Mouse (Mus musculus) cerebellum, adult 11 months (tissue): ENCODE results near the gene Taf1a.
"Not testable (repeated sequence)": the region's sequence is repeated elsewhere in the genome, so short reads cannot be mapped to it uniquely, and the experiment has no call there.

Experiments used
- DNase-seq: peaks from one replicate; pipeline ENCODE4 v3.0.0; 2022

Taf1a gene

DNA sequence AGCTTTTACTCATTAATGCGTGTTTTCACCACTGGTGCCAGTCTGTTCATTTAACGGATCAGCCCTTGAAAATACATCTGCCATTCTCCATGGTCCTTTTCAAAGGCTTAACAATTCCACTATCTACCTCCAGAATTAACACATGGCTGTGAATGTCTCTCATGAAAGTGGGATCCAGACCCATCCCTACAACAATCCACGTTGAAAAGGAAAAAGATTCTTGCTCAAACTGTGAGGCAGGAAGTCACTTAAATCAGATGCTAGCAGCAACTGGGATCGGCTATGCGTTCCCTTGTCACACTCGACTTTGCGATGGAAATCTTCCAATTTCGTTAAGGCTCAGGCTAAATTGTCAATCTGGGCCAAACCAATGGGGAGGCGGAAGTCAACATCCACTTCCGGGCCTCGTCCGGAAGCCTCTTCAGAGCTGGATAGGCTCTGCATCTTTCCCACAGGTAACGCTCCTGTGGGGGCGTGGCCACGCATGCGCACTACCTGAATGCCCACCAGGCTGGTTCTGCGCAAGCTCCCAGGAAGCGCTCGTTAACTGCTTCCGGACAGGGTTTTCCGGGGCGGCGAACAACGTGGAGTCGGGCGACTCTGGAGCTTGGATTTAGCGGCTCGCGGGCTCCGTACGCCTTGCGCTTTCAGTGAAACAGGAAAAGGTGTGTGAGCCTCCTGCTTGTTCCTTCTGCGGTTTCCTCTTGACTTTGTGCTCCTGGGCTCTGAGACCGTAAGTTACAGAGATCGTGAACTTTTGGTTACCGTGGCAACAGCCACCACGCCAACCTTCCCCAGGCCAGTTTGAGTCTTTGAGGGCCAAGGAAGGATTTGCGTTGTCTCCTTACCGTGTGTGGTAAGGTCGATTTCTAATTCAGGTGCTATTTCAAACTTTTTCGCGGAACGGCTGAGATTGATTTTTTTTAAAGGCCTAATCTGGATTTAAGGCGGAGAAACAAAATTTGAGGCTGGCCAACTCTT lies at the start of gene Taf1a:
Gene Taf1a, plus strand, starts transcription at position 556 of the 981 bp plus-strand sequence.
- peak; percentile 91 for DNase-seq

- not testable (repeated sequence) for DNase-seq
Observed at GRCm38 (mm10) chr1:183342902-183343301, 45.9 kb upstream of the Taf1a start.

DNA sequence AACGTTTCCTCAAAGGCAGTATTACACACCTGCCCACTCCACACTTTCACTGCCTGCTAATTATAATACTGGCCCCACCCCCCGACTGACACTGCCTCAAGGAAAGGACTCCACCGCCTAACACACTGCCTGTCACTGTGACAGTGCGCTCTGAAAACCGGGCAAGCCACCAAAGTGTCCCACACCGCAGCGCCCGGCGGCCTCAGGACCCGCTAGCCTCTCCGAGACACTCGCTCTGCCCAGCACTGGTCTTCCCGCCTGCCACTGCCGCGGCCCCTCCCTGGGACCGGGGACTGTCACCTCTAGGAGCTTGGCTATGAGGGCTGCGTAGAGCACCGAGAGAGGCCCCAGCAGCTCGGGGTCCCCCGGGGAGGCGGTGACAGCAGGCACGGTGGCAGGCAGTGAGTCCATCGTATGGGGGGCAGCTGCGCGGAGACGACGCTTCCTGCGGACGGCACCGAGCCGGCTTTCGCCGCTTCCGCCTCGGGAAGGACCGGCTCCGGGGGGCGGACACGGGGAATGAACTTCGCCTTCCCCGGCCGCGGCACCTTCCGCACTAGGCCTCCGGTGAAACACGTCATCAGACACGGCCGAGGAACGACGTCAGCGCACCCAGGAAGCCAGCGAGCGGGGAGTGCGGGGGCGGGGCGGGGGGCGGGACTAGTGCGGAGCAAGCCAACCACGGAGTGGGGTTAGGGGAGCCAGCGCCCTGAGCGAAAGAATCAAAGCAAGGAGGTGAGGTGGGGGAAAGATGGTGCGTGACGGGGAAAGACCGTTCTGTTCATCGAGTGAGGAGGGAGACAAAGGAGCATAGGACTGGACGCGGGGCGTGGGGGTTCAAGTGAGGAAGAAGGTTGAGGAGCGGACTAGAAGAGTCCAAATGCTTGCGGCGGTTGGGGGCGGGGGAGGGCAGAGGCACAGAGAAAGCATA lies 43.6 kb upstream of the Taf1a start:
- peak; percentile 78 for DNase-seq

DNA sequence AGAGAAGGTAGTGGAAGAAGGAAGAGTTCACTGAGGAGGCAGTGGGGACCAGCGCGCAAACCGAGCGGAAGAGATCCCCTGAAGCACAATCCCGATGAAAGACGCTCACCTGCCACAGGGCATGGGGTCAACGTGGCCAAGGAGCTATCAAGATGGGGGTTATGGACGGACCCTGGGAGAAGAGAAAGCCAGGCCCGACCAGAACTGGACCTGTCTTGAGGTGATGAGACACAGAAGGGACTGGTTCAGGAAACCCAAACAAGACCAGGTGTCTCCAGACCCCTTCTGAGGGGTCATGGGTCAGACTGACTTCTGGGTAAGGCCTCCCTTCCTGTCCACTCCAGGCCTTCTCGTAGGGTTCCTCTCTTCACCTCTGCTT lies 43.0 kb upstream of the Taf1a start:
- DNase-seq = no peak

- DNase-seq = peak; percentile 66
Observed at GRCm38 (mm10) chr1:183349840-183350239, 38.9 kb upstream of the Taf1a start.

DNA sequence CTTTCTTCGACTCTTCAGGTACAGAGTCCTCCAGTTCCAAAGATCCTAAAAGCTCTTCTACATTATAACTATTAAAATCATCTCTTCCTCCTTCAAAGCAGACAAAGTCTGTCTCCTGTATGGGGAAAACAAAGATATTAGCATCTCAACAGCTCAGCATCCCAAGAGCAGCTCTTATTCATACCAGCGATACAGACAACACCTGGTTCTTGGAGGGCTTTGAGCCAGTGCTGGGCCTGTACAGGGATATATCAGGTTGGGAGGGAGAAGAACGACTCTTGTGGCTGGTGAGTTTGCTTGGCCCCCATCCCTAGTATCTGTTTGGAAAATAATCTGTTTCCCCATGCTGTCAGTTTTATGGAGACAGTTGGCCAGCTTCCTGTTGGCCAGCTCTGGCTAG lies 29.9 kb upstream of the Taf1a start:
- no peak for DNase-seq

GRCm38 (mm10) chr1:183362301-183362700 lies 26.5 kb upstream of the Taf1a start:
- no peak for DNase-seq

GRCm38 (mm10) chr1:183362729-183363576 lies 25.8 kb upstream of the Taf1a start:
- DNase-seq = no peak

- DNase-seq = no peak
Observed at GRCm38 (mm10) chr1:183363577-183363867, 25.3 kb upstream of the Taf1a start.

GRCm38 (mm10) chr1:183366361-183366760 lies 22.4 kb upstream of the Taf1a start:
- no peak for DNase-seq

- DNase-seq = peak; percentile 35
Observed at GRCm38 (mm10) chr1:183368601-183369400, 20.0 kb upstream of the Taf1a start.

- DNase-seq = peak; percentile 98
Observed at GRCm38 (mm10) chr1:183369427-183370014, 19.3 kb upstream of the Taf1a start, which contains the start of gene Mia3. TSS of gene Mia3 (minus strand) at chr1:183369553.

GRCm38 (mm10) chr1:183374728-183375127 lies 14.1 kb upstream of the Taf1a start:
- DNase-seq = no peak

DNA sequence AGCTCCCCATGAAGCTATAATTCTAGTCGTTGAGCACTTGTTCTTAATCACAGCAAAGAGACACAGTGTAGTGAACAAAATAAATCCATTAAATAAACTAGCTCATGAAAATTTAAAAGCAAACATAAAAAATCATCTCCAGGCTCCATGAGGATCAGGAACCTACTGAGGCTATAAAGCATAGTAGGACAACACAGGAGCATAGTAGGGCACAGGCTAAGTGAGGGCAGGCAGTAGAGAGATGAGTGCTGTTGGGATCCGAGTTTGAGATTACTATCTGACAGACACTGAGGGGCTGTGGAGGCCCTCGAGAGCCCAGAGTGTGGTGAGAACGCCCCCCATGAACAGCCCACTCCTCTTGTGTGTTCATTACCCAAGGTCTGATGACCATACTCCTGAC lies 11.7 kb upstream of the Taf1a start:
- DNase-seq = no peak

GRCm38 (mm10) chr1:183378321-183378941 lies 10.3 kb upstream of the Taf1a start:
- DNase-seq = no peak

DNA sequence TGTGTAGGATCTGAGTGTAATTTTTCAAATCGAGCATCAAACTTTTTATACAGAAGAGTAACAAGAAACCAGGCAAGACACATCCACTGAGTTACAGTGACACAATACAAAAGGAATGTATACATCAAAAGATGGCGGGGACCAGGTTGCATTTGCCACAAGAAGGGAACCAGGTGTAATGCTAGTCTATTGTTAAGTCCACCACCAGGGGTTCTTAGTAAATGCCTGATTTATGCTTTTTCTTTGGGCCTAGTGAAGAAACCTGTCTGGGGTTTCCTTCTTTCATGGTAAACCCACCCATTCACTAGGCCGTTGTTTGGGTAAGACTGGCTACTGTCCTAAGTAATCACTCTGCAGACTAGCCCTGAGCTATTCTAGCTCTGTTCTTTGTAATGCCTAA lies 9.4 kb upstream of the Taf1a start:
- not testable (repeated sequence) for DNase-seq

DNA sequence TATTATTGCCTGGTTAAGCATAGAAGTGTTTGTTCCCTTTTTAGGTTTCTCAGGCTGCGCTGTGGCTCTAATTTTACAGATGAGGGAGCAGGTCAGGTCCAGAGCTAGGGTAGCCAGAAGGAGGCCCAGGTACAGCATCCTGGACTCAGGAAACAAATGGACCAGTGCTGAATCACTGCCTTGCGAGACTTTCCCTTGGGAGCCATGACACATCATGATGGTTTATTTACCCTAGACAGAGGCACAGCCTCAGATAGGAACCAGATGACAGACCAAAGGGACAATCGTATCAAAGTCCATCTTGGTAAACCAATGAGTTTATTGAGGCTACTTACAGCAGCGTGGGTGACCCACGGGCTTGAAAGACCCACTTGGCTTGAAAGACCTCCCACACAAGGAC lies 7.0 kb upstream of the Taf1a start:
- no peak for DNase-seq

DNA sequence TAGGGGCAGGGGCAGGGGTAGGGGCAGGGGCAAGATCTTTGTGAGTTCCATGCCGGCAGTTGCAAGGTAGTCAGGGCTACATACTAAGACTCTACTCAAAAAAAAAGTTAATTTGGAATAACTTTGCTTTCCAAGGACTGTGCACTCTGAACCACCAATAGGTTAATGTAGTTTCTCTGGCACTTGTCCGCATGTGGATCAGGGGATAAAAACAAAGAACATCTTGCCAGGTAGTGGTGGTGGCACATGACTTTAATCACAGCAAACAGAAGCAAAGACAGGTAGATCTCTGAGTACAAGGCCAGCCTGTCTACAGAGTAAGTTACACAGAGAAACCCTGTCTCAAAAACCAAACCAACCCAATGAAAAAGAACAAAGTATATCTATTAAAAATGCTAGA lies 6.2 kb upstream of the Taf1a start:
- no peak for DNase-seq

DNA sequence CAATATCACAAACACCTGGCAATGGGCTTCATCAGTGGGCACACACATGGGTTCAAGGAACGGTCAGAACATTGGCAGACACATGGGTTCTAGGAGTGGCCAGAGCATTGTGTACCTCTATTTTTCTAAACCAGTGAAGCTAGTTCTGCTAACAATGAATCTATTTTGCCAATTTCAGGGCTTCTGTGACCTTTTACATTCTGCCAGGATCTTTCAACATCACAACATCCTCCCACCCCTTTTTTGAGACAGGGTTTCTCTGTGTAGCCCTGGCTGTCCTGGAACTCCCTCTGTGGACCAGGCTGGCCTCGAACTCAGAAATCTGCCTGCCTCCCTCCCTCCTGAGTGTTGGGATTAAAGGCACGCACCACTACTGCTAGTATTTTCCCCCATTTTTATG lies 1.4 kb upstream of the Taf1a start:
- not testable (repeated sequence) for DNase-seq

DNA sequence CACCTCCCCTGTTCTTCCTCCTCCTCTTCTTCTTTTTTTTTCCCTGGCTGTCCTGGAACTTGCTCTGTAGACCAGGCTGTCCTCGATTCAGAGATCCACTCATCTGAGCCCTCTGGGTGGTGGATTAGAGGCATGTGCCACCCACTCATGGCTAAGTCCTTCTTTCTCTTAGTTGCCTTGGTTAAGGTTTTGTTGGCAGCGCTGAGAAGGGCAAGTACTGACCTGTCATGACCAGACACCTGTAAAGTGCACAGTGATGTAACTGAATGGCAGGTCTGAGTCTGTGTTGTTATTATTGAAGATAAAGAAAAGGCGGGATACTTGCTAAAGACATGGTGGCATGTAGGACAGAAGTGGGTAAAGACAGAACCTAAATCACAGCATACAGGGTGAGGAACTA lies 14.6 kb downstream of the Taf1a start:
- no peak for DNase-seq
